9 mouse cellular contexts compared by ENCODE assay signal in the genomic region with DNA sequence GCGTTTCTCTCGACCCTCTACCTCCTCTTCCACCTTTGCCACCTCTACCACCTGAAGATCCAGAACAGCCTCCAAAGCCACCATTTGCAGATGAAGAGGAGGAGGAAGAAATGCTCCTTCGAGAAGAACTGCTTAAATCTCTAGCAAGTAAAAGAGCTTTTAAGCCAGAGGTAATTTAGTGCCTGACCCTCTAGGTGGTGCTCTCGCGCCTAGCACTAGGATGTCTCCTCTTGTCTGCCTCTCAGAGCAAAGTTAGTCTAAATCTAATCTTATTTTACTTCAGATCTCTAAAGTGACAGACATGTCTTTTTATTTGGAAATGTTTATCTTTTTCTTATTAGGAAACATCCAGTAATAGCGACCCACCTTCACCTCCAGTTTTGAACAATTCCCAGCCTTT. TPM values are rescaled to one million over a fixed set of nuclear protein-coding genes. Genes with fewer than 3 reads are reported as not detected.
DNase-seq lines count a peak whose midpoint lies in the region; ATAC-seq and TF ChIP-seq lines count a peak whose summit lies in the region.
"Had no signal": no experiment of that assay in that cellular context is flagged by ENCODE, and none has a peak within 500 bp of the region (broad histone marks: within the 10 kb centered on the region; RNA-seq: fewer than 3 reads in every experiment).

No protein-coding gene starts in this region.

- H3K9ac ChIP-seq in limb, embryonic 11.5 days (ENCODE audit: low read length): no peak overlapping the region
- H3K9ac ChIP-seq: hindbrain, embryonic 15.5 days had no signal

- H3K4me3 ChIP-seq in bone marrow, adult 2 months (replicated peaks; ENCODE audit: control insufficient read depth, low read depth, low read length): no peak overlapping the region
- no peak overlapping the region for H3K4me3 ChIP-seq in embryonic fibroblast, embryonic 13.5 days (ENCODE audit: insufficient read depth, low read length)
- H3K4me3 ChIP-seq in limb, embryonic 11.5 days (ENCODE audit: low read depth, low read length): no peak overlapping the region
- H3K4me3 ChIP-seq: hindbrain, embryonic 15.5 days had no signal

- H3K4me1 ChIP-seq in bone marrow, adult 2 months (ENCODE audit: control insufficient read depth, insufficient read depth, low read length): no peaks in the 10 kb centered on the region
- no peaks in the 10 kb centered on the region for H3K4me1 ChIP-seq in embryonic fibroblast, embryonic 13.5 days (ENCODE audit: control insufficient read depth, insufficient read depth, low read length)
- no peaks in the 10 kb centered on the region for H3K4me1 ChIP-seq in limb, embryonic 11.5 days (ENCODE audit: control insufficient read depth, insufficient read depth, low read length)
- H3K4me1 ChIP-seq: hindbrain, embryonic 15.5 days had no signal

- H3K27ac ChIP-seq in bone marrow, adult 2 months (ENCODE audit: control insufficient read depth, insufficient read depth, low read depth, low read length, poor library complexity): no peak overlapping the region
- no peak overlapping the region for H3K27ac ChIP-seq in embryonic fibroblast, embryonic 13.5 days (ENCODE audit: insufficient read depth, low read length)
- no peak overlapping the region for H3K27ac ChIP-seq in limb, embryonic 11.5 days (replicated peaks; ENCODE audit: low read depth, low read length)
- H3K27ac ChIP-seq: hindbrain, embryonic 15.5 days had no signal

- peak; percentile 33 for DNase-seq in ovary, postnatal 36 days (ENCODE audit: low spot score)
- DNase-seq in ovary, postnatal 10 days (ENCODE audit: low spot score): no peak
- peak; percentile 77 for DNase-seq in limb, embryonic 11.5 days (ENCODE audit: low spot score)
- DNase-seq in right cerebral cortex, adult 18-20 months: peak; percentile 55
- peak; percentile 27 for DNase-seq in yolk sac, embryonic 10.5 days (ENCODE audit: low spot score)

- no peak overlapping the region for H3K4me2 ChIP-seq in limb, embryonic 11.5 days (ENCODE audit: low read depth, severe bottlenecking)
- H3K4me2 ChIP-seq: hindbrain, embryonic 15.5 days had no signal

- H3K27me3 ChIP-seq in limb, embryonic 11.5 days (ENCODE audit: control insufficient read depth, insufficient read depth, low read length): no peaks in the 10 kb centered on the region
- H3K27me3 ChIP-seq: hindbrain, embryonic 15.5 days had no signal

- peaks cover 21% of the 10 kb centered on the region for H3K36me3 ChIP-seq in limb, embryonic 11.5 days (ENCODE audit: control insufficient read depth, insufficient read depth, low read length)

- peak; percentile 86 for ATAC-seq in inflammation-experienced regulatory T-cells, adult 6 months
- no peak for ATAC-seq in limb, embryonic 11.5 days (ENCODE audit: insufficient number of reproducible peaks, low FRiP score, low TSS enrichment, low read depth)

- WGBS in bone marrow, adult 2 months: 66% methylated on average over 6 of the region's 6 CpGs
- 74% methylated on average over 6 of the region's 6 CpGs for WGBS in limb, embryonic 11.5 days

- H3K9me3 ChIP-seq in limb, embryonic 11.5 days (ENCODE audit: control insufficient read depth, low read length): no peaks in the 10 kb centered on the region
- H3K9me3 ChIP-seq: hindbrain, embryonic 15.5 days had no signal

- TF ChIP-seq POLR2A in bone marrow, adult 2 months (IDR thresholded peaks at IDR 0.05; ENCODE audit: borderline replicate concordance, control insufficient read depth, low read depth, low read length): no peak
- TF ChIP-seq POLR2A in embryonic fibroblast, embryonic 13.5 days (IDR thresholded peaks at IDR 0.05; ENCODE audit: low read depth, low read length): no peak

- peak; percentile 64 for TF ChIP-seq CTCF in bone marrow, adult 2 months (IDR thresholded peaks at IDR 0.05; ENCODE audit: control insufficient read depth, insufficient read depth, low read length)
- peak; percentile 57; the same call in 1 of the 2 replicates for TF ChIP-seq CTCF in embryonic fibroblast, embryonic 13.5 days (IDR thresholded peaks at IDR 0.05; ENCODE audit: borderline replicate concordance, insufficient read depth, low read length)

RNA-seq across cellular contexts. Expression of gene Zfc3h1, which starts 21.6 kb away (rescaled TPM):
- polyA plus RNA-seq in bone marrow, adult 2 months (2011; ENCODE audit: insufficient read depth, insufficient read length, low replicate concordance, missing spikeins): 31.1 and 36.1 TPM in 2 replicates
- 97.1 and 120 TPM in 2 replicates for polyA plus RNA-seq in embryonic fibroblast, embryonic 13.5 days (2011; ENCODE audit: insufficient read length, low read depth, missing spikeins)
- 10 to 100 TPM; 25.6 to 37.1 (median 33.7) TPM for polyA plus RNA-seq in inflammation-experienced regulatory T-cells, adult 6 months (2017; shearing (Covaris generic))
- polyA plus RNA-seq in limb, embryonic 11.5 days (2014; fragmentation: Nextera tagmentation; extraction: Ambion mirVana): 28.2 and 28.3 TPM in 2 replicates

RNA-seq across cellular contexts. Expression of gene Thap2, which starts 22.1 kb away (rescaled TPM):
- polyA plus RNA-seq in bone marrow, adult 2 months (2011; ENCODE audit: insufficient read depth, insufficient read length, low replicate concordance, missing spikeins): 3.1 and 4.7 TPM in 2 replicates
- 14.0 and 14.4 TPM in 2 replicates for polyA plus RNA-seq in embryonic fibroblast, embryonic 13.5 days (2011; ENCODE audit: insufficient read length, low read depth, missing spikeins)
- polyA plus RNA-seq in inflammation-experienced regulatory T-cells, adult 6 months (2017; shearing (Covaris generic)): 10 to 100 TPM; 13.6 to 18.7 (median 17.9) TPM
- 21.3 and 21.7 TPM in 2 replicates for polyA plus RNA-seq in limb, embryonic 11.5 days (2014; fragmentation: Nextera tagmentation; extraction: Ambion mirVana)

RNA-seq across cellular contexts. Expression of gene Tmem19, which starts 44.1 kb away (rescaled TPM):
- 7.5 and 12.2 TPM in 2 replicates for polyA plus RNA-seq in bone marrow, adult 2 months (2011; ENCODE audit: insufficient read depth, insufficient read length, low replicate concordance, missing spikeins)
- 40.7 and 51.5 TPM in 2 replicates for polyA plus RNA-seq in embryonic fibroblast, embryonic 13.5 days (2011; ENCODE audit: insufficient read length, low read depth, missing spikeins)
- 10 to 100 TPM; 35.8 to 43.5 (median 39.4) TPM for polyA plus RNA-seq in inflammation-experienced regulatory T-cells, adult 6 months (2017; shearing (Covaris generic))
- polyA plus RNA-seq in limb, embryonic 11.5 days (2014; fragmentation: Nextera tagmentation; extraction: Ambion mirVana): 25.8 and 28.2 TPM in 2 replicates
